Mouse (Mus musculus): ENCODE measurements around the gene Myo6.

- no peak for TF ChIP-seq CTCF (IDR thresholded peaks at IDR 0.05; ENCODE audit: extremely low read depth, insufficient read length, insufficient replicate concordance, low read depth, low read length)
- no peak for TF ChIP-seq POLR2A (IDR thresholded peaks at IDR 0.05; ENCODE audit: low read depth, low read length)
These were observed 21.9 kb downstream of the Myo6 start for GRCm38 (mm10) chr9:80186693-80187092.
